Mouse (Mus musculus) R1 (cell line): ENCODE results near the gene Ttc30b.
A peak's percentile ranks its signal among the peaks of the same experiment; 100 is the strongest.
"Not testable (repeated sequence)": the region's sequence is repeated elsewhere in the genome, so short reads cannot be mapped to it uniquely, and the experiment has no call there.

Source experiments
- DNase-seq: peaks from one replicate; pipeline ENCODE4 v3.0.0-alpha.2; 2018; ENCODE audit warnings: low read depth, low spot score

Ttc30b gene

DNA sequence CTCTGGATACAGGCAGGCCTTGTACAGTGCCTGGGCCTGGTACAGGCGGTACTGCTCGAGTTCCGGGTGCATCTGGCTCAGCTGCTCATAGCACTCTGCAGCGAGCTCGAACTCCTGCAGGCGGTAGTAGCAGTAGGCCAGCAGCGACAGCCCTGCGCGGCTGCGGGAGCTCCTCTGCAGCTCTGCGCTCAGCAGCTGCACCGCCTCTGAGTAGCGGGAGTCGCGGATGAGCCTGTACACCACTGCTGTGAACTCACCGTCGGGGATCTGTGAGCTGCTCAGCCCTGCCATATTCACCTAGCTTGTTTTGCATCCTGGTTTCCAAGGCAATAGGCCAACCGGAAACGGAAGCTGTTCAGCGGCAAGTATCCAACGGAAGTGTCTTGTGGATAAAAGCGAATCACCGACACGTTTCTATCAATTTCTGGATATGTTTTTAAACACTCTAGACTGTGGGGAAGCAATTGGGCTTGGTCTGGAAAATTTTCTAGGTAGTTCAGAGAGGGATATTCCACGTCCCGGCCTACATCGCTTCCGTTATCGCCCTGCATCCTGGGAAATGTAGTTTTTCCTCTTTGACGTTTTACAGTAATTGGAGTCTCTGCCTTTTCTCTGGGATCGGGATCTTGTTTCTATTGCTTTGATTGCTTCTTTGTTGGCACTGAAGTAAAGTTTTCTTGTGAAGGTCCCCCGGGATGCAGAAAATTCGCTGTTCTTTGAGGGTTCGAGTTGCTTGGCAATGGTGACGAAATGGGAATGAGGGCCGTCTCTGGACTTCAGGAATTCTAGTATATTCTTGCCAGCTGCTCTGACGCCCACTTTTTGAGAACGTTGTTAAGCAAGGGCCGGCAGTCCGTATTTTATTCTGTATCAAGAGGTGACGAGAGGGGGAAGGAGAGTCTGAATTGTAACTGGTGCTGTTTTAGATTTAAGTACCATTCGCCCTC is at the start of gene Ttc30b:
TSS of gene Ttc30b (minus strand) at position 469 of the 947 bp plus-strand sequence.
- DNase-seq = peak; percentile 89

DNA sequence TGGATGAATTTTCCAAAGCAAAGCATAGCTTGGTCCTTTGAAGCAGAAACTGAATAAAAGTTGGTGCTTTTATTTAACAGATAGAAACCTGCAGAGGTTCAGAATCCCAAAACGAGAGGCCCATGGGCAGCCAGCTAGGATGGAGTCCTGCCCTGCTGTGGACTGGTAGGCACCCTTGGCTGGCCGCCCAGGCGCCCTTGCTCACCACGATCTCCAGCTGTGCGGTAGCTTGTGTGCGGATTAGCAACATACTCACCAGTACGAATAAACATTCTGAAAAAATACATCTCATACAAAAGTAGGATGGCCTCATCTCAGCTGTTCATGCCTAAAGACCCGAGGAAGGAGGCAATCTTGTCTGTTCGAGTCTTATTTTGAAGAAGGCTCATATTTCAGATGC is 49.4 kb upstream of the Ttc30b start:
- no peak for DNase-seq

DNA sequence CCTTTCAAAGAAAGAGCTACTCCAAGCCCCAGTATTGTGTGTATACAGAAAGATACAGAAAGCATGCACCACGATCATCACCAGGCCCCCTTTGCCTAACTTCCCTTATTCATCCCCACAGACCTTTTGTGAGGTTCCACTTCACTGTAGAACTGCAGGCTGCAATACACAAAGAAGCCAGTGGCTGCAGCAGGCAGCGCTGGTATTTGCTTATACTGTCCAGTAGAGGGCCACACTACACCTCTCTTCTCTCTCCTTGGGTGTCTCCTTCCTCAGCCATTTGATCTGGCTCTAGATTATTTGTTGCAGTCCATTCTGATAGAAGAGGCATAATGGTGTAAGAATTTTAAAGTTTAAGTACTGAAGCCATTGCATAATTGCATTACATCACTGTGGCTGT is 46.7 kb upstream of the Ttc30b start:
- peak; percentile 88 for DNase-seq

DNA sequence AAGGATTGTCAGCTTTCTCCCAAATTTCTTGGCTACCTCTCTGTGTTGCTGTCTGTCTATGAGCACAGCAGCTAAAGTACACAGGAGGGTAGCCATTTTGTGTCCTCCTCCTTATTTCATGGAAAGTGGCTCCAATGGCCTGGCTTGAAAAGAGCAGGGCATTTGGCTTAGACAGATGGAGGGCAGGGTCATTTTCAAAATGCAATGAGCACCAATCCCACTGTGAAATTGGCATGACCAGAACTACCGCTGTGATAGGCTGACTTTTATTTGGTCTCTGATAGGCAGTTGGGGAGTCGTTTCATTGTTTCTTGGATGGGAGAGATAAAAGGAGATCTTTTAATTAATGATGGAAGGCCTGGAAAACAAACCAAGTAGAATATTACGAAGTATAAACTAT is 45.5 kb upstream of the Ttc30b start:
- DNase-seq = no peak

DNA sequence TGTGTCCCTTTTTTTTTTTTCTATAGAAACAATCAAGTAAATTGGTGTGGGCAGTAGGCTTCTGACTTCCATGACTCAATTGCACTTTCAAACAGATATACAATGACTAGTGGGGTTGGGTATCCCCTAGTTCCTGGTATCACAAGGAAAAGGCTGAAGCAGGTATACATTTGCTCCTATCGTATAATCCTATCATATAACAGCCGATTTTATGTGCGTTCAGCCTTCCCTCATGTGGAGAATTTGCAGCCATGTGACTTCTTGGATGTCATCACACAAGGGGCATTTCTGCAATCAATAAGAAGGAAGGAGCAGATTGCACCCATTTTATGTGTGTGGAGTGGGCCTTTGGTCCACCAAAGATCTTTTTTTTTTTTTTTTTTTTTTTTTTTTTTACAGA is 44.7 kb upstream of the Ttc30b start:
- no peak for DNase-seq

DNA sequence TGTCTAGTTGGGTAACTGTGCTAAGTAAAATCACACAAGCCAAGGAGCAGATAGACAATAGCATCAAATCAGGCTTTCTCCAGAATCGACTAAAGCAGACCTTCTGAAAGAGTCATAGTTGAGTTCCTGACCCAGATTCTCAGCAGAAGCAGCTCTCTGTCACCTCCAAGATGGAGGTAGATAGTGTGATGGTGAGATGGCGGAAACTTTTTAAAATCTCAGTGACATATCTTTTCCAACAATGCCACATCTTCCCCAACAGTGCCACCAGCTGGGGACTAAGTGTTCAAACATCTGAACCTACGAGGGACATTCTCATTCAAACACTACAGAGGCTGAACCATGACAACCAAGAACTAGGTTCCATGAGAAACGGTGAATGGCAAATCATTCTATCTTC is 44.2 kb upstream of the Ttc30b start:
- DNase-seq = peak; percentile 43

DNA sequence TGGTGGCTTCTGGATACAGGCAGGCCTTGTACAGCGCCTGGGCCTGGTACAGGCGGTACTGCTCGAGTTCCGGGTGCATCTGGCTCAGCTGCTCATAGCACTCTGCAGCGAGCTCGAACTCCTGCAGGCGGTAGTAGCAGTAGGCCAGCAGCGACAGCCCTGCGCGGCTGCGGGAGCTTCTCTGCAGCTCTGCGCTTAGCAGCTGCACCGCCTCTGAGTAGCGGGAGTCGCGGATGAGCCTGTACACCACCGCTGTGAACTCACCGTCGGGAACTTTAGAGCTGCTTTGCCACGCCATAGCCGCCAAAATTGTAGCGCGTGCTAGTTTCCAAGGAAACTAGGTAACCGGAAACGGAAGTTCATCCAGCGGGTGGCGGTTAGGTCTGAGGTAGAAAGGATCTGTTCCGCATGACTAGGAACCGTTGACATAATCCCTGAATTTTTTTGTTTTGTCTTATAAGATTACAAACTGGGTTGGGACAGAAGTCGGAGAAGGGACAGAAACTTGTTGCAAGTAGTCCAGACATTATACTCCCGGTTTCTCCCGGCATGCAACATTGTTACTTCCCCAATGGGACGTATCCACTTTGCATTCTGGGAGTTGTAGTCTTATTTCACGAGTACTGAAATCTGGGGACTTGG is 43.2 kb upstream of the Ttc30b start, which contains the start of gene Ttc30a1:
TSS of gene Ttc30a1 (minus strand) at position 528 of the 642 bp plus-strand sequence.
- DNase-seq = peak; percentile 95

DNA sequence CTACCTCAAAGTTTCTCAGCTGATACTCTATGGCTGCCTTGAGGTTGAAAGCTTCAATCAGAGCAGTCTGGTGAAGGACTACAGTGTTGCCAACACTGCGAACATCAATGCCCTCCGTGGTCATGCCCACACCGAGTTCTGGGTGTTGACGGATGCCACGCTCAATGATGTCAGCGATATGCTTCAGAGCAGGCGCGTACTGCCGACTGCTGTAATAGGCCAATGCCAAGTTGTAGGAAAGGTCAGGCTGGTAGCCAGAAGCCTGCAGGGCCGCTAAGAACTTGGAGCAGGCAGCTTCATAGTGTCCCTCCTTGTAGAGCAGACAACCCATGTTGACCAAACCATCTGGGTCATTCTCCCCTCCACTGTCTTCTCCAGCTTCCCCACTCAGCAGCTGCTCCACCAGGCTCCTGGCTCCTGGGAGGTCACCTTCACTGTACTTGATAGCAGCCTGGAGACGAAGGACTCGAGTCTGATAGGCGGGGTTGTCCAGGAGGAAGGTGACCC is 42.6 kb upstream of the Ttc30b start:
- not testable (repeated sequence) for DNase-seq

DNA sequence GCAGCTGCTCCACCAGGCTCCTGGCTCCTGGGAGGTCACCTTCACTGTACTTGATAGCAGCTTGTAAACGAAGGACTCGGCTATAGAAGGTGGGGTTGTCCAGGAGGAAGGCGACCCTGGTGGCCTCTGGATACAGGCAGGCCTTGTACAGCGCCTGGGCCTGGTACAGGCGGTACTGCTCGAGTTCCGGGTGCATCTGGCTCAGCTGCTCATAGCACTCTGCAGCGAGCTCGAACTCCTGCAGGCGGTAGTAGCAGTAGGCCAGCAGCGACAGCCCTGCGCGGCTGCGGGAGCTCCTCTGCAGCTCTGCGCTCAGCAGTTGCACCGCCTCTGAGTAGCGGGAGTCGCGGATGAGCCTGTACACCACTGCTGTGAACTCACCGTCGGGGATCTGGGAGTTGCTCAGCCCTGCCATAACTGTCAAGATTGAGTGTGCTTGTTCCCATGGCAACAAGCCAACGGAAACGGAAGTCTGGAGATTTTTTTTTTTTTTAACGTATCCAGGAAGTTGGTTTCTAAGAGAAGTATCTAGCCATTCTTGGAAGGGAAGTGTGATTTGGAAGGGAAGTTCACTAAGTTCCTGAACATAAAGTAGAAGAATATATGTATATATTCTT is 39.5 kb upstream of the Ttc30b start, which contains the start of gene Ttc30a2:
TSS of gene Ttc30a2 (minus strand) at position 419 of the 617 bp plus-strand sequence.
- DNase-seq = peak; percentile 94

DNA sequence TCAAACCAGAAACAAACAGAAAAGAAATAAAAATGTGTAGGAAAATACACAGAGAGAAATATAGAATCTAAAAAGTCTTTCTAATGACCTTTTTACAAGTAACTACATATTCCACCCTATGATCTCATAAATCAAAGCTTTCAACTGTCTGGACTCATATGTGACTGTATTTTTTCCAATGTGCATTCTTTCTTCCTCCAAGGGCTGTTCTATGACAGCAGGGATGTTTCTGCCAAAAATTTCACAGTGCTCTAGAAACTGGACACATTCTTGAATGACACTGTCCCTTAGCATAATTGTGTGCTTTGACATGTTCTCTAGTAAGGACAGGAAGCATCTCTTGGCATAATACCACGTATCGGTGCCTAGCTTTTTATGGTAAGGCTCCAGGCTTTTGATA is 37.7 kb upstream of the Ttc30b start:
- not testable (repeated sequence) for DNase-seq

DNA sequence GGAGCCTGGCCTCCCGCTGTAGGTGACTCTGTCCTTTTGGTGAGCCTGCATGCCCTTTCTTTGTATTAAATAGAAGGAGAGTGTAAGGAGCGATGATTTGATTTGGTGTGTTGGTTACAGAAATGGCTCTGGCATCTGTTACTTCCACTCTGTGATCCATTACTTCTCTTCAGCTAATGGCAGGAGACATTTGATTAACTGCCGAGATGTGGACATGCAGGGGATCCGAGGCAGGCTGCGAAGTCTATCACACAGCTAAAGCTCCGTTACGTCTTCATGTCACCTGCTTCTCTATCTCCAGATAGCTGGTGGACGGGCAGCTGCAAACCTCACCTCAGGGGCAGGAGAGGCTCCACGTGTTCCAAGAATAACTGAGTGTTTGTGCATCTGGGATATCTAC is 35.7 kb upstream of the Ttc30b start:
- DNase-seq = no peak

DNA sequence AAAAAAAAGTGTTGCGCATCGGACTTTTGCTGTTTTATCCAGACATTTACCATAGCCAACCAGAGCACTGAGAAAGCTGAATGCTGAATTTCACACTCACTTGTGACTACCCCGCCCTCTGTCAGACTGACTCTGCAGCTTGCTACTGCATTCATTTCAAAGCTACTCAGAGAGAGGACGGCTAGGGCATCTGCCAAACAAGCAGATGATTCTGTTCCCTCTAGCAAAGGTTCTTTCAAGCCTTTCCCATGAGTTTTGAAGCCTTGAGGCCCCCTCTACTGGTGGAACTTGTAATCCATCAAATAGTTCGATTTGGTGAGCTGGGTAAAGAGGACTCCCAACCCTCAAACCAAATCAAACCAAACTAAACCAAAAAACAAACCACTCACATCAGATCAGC is 26.6 kb upstream of the Ttc30b start:
- peak; percentile 84 for DNase-seq

DNA sequence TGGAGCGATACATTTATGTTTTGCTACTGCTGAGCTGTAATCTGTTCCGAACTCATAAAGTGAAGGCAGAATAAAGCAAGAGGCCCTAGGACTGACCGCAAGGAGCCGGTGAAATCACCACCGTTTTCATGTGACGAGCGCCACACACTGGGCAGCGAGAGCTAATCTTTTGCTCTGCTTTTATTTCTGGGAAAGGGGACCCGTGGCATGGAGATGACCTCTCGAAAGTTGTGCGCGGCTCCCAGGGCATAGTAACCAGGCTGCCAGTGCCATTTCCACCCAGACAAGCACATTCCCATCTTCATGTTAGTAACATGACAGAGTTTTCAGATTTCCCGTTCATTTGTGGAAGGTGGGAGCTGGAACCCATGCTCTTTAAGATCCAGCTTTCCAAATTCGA is 26.1 kb upstream of the Ttc30b start:
- peak; percentile 78 for DNase-seq

DNA sequence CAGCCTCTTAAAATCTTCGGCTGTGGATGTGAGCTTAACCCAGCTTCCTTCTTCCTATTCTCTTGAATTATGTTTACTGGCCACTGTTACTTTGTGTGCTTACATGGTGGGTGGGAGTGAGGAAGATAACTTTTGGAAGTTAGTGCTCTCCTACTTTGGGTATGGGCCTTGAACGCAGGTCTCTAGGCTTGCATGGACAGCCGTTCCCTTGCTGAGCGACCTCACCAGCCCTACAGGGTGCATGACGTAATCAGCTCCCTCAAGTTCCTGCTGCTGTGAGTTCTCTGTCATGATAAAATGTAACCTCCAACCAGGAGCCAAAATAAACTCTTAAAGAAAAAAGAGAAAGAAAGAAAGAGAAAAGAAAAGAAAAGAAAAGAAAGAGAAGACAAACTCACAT is 25.7 kb upstream of the Ttc30b start:
- DNase-seq = peak; percentile 12

DNA sequence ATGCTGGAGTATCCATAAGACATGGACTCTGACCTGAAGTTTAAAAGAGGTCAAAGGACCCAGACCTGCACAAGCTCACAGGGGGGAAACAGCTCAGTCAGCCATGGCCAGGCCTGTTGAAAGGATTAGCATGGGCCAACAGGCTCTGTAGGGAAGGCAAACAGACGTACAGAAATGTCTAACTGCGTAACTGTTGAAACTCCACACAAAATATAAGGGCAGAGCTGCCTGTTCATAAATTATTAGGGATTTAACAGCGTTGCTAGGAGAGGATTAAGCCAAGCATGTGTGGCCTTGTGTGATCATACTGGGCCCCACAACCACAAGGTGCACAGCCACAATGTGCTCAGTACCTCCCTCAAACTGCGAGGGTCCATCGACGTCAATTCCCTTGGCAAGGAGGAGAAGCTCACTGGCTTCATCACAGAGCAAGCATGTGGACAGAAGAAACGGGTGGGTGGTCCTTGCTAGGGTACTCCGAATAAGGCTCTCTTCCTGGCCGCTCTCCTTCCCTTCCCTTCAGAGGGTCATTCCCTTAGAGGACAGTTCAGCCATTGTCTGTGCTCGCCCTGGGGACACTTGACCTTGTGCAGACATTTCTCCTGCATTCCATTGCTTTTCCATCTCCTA is 24.9 kb upstream of the Ttc30b start:
- no peak for DNase-seq

DNA sequence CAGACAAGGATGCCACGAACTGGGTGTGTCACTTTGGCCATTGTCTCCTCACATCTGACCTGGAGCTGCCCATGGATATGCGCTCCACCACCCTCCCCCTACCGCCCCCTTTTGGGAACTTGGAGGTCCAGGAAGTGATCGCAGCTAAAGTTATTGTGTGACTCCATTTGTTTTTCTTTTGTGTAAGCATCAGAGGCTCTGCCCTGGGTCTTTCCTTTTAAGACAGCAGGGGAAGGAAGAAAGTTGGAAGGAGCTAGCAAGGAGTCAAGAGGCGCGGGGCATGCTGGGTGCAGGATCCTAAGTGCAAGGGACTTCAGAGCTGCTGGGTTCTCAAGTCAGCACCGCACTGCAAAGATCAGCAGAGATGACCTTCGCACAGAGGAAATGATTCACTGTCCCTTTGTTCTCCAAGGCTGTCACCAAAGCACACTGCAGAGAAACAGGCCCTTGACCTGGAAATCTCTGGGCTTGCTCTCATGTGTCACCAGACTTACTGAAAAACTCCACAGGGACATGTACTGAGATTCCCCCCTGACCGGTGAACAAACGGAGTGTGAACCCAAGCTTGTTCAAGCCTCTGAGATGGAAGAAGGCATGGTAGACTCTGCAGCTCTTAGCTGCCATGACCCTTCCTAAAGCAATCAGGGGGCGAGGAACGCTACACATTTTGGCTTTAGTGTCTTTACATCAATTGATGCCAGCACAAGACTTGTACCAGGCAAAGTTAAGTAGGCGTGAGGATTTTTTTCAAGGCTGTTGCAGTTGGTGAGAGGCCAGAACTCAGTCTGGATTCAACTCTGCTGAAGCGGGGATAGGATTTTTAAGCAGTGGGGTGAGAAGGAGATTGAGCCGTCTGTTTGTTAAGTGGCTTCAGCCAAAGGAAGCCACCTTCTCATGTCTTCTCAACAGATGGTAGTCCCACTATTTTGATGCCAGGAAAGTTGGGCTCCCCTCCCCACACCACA is 22.3 kb upstream of the Ttc30b start:
- peak; percentile 94 for DNase-seq

DNA sequence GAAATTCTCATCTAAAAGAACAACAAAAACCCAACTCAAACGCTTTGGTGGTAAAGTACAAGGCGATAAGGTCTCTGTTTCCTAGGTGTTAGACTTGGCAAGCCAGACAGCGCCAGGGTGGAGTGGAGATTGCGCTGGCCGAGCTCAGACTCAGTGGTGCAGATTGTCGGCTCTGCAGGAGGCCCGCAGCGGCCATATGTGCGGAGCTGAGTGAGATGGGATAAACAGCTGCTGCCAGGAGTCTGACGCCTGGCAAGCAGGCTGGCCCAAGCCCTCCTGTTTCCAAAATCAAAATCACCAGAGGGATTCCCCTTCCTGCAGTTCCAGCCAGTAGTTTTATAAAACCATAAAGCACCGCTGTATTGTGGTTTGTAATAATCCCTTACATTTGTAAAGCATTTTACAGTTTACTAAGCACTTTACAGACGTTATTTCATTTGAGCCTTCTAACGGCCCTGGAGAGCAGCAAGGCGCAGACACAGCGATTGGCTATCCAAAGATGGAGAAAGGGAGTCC is 21.5 kb upstream of the Ttc30b start:
- peak; percentile 63 for DNase-seq

DNA sequence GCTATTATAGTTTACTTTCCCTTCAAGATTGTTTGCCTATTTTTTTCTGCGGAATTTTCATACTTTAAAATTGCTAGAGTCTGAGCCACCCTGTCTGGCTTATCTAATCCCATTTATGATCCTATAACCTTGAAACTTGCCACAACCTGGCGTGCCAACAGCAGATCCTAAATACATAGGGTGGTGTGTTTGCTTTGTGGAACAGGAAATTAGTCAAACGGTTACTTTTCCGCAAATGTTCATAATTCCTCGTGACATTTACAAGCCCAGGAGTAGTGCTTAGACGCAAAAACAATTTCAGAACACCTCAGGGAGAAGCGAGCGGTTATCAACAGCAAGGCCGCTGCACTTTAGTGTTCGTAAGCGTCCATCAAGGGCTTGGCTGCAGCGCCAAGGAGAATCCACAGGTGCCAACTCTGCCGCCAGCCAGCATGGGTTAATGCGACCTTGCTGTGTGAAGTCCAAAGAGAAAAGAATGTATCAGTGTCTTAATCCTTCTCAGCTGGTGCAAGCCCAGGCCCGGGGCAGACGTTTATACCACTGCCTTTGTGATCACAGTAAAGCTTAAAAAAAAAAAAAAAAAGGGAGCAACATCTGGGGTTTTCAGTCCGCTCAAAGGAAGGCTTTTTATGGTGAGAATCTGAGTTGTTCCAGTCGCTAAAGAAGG is 20.9 kb upstream of the Ttc30b start:
- peak; percentile 44 for DNase-seq

DNA sequence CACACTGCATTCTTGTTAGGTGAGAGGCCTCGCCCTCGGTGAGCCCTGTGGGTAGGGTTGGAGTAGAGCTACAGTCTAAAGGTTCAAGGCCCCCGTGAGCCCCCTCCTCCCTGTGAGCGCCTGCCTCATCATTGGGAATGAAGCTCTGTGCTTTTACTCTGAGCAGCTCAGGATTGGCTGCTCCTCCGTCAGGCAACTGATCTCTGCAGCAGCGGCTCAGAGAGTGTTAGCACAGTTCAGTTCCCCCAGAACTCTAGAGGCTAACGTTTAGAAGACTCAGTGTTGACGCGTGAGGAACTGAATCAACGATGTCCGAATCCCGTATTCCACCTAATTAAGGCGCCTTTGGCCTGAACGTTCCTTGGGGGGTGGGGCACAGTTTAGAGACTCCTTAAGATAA is 17.3 kb upstream of the Ttc30b start:
- DNase-seq = peak; percentile 27

DNA sequence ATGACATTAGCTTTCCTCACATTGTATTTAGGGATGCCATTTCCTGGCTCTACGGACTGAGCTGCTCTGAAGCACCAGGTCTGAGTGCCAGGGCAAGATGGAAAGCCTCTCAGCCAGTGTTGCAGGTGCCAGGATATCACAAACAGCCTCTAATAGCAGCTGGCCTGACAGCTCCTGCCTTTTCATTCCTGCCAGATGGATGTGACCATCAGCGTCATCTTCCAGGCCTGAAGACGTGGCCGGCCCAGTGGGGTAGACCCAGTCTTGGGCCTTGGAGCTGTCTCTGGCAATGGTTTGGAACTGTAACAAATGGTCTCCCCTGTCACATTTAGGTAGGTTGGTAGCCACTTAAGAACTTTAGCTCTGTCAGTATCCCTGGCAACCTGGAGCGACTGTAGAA is 14.9 kb upstream of the Ttc30b start:
- DNase-seq = no peak
